Mouse (Mus musculus) liver, postnatal 0 days (tissue): ENCODE data around the gene Foxn3.

ENCODE experiments used
- CTCF ChIP-seq: sonication (generic); IDR thresholded peaks from 2 replicates; pipeline ENCODE4 v1.5.1; 2016; ENCODE audit warnings: antibody characterized with exemption, low read depth
- EP300 ChIP-seq: IDR thresholded peaks from 2 replicates; pipeline ENCODE4 v1.6.1; 2016; ENCODE audit warnings: antibody characterized with exemption, low read depth, mild to moderate bottlenecking

GRCm38 (mm10) chr12:99417885-99418284 lies 145.5 kb downstream of the Foxn3 start:
- TF ChIP-seq CTCF (no peak), EP300 (no peak)
